Mouse (Mus musculus): ENCODE measurements at regions not wholly inside any gene's neighbourhood (a gene's known extent, or its start where the extent isn't known, plus 50 kb on each side); places are given as distances from the start of the nearest gene placed in this dataset.

DNA sequence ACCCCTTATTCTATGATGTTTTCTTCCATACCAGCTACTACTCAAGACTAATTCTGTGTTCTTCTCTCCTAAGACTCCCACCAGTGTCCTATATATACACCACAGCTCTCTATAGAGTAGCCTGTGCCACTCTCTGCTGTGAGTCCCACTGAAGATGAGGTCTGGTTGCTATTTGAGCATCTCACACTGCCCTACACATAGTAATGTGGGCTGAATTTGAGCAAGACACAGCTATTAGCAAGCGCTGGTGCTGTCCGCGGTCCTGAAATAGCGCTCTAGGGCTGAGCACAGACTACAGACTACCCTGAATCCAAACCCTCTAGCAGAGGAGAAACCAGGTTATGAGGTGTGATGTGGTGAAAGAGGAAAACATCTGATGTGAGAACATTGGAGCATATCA lies 59.5 kb upstream of the Gpr12 start:
- DNase-seq (ENCODE audit: low spot score in 2 of 2) = peak in 1 of 2 experiments; percentile 50
- intact Hi-C loops (cut with DNase I) = no loop called here

- no peak for DNase-seq (ENCODE audit: low spot score in 2 of 2)
- intact Hi-C loops (cut with DNase I) = no loop called here
Measured at GRCm38 (mm10) chr5:146641931-146642330, 56.9 kb upstream of the Gpr12 start.

GRCm38 (mm10) chr5:146636859-146637258 lies 51.8 kb upstream of the Gpr12 start:
- DNase-seq (ENCODE audit: low spot score in 2 of 2) = no peak
- intact Hi-C loops (cut with DNase I) = no loop called here

Measured in left cerebral cortex, postnatal 36 days (tissue).